Mouse (Mus musculus): ENCODE results near the gene Wee1. TPM values are rescaled to one million over a fixed set of nuclear protein-coding genes. Genes with fewer than 3 reads are reported as not detected.
"Not testable (repeated sequence)": the region's sequence is repeated elsewhere in the genome, so short reads cannot be mapped to it uniquely, and the experiment has no call there.

Gene Wee1
- total RNA-seq (2014; fragmentation: Nextera tagmentation) (50.6 and 50.9 TPM in 2 replicates), total RNA-seq (2017) (31.9 and 33.1 TPM in 2 replicates)

- peak; percentile 86 for ATAC-seq (replicated peaks; ENCODE audit: poor library complexity, severe bottlenecking)
These were observed at the start of gene Wee1 for GRCm38 (mm10) chr7:110121516-110122288. Gene Wee1 (plus strand): TSS chr7:110122046.

DNA sequence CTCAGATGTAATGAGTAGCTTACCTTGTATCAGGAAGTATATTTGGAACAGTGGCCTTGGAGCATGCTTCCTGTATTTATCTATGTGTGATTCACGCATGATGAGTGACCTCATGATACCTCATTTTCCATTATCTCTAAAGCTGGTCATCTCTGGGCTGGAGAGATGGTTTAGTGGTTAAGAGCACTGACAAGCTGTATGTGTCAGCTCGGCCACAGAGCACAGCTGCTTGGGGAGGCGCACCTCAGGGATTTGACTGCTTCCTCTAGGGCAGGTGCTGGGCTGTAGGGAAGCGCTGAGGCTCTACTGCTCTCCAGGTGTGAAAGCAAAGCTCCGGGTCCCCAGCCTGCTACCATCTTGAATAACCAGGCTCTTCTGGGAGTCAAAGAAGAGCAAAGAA is 43.7 kb upstream of the Wee1 start:
- no peak for ATAC-seq (replicated peaks; ENCODE audit: poor library complexity, severe bottlenecking)

DNA sequence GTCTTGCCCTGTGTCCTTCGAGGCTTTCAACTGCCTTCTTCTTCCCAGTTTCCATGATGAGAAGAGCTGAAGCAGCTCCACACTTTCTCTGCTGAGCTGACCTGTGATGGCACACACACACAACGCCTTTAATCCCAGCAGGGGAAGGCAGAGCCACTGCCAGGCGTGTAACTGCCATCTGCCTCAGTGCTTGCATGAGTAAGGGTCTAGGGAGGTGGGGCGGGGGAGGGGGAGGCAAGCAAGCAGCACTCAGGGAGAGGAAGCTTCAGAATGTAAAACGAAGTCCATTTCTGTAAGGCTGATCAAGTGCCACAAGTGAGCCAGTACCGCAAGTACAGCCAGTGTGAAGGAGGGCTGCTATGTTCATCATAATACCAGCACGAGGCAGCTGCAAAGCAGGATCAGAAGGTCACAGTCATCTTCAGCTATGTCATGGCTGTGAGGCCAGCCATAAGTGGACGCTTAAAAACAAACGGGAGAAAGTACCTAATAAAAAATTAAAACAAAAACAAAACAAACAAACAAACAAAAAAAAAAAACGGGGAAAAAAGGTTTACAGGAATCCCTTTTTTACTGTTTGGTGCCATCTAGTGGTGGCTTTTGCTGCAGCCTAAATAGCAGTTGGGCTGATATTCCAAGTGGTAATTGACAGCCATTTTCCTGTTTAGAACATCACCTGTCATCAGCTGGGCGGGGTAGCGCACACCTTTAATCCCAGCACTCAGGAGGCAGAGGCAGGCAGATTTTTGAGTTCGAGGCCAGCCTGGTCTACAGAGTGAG is 38.3 kb upstream of the Wee1 start:
- peak; percentile 52; the same call in 1 of the 2 replicates for ATAC-seq (replicated peaks; ENCODE audit: poor library complexity, severe bottlenecking)

DNA sequence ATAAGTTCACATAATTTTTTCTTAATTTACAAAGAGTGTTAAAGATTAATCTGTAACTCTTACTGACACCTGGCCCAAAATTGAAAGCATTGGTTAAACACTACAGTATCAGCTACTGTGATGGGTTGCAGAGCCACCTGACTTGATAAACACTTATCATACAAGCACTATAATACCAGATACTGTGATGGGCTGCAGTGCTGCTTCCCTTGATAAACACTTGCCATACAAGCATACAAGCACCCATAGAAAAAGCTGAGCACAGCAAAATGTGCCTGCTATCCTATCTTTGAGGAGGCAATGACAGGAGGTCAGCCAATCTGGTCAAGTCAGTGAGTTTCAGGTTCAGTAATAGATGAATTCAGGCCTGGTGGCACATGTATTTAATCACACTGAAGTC is 36.6 kb upstream of the Wee1 start:
- ATAC-seq (replicated peaks; ENCODE audit: poor library complexity, severe bottlenecking) = no peak

GRCm38 (mm10) chr7:110087914-110088313 is 33.9 kb upstream of the Wee1 start:
- no peak for ATAC-seq (replicated peaks; ENCODE audit: poor library complexity, severe bottlenecking)

- ATAC-seq (replicated peaks; ENCODE audit: poor library complexity, severe bottlenecking) = no peak
These were observed 30.2 kb upstream of the Wee1 start for GRCm38 (mm10) chr7:110091670-110092069.

GRCm38 (mm10) chr7:110096332-110096731 is 25.5 kb upstream of the Wee1 start:
- ATAC-seq (replicated peaks; ENCODE audit: poor library complexity, severe bottlenecking) = no peak

- ATAC-seq (replicated peaks; ENCODE audit: poor library complexity, severe bottlenecking) = no peak
These were observed 24.6 kb upstream of the Wee1 start for GRCm38 (mm10) chr7:110097106-110097793.

DNA sequence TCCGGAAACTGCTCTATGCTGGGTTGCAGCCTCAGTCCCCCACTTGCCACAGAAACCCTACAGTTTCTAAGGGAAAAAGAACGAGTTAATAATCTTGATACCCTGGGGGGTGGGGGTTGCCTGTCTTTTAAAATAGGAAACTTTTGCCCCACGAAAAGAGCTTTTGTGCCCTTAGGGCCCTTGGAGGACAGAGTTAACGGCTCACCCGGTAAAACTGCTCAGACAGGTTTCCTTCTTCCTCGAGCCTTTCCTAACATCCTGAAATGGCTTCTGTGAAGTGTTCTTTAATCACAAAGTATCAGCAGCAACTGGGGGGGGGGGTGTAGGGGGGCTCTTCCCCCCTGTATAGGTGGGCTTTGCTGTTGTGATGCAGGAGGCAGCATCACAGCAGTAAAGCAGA is 21.0 kb upstream of the Wee1 start:
- ATAC-seq (replicated peaks; ENCODE audit: poor library complexity, severe bottlenecking) = no peak

DNA sequence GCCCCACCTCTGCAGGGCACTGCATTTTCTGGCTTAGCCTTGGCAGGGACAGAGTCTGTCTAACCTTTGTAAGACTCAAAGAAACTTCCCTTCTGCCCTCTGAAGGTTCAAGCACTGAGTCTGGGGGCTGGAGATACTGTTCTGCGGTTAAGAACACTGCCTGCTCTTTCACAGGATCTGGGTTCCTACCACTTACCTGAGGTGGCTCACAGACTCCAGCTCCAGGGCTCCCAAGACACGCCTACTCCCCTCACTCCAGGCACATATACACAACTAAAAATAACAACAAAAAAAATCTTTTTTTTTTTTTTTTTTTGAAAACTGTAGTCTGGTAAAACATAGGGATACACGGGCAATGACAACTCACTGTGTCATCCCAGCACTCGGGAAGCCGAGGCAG is 20.6 kb upstream of the Wee1 start:
- no peak for ATAC-seq (replicated peaks; ENCODE audit: poor library complexity, severe bottlenecking)

- ATAC-seq (replicated peaks; ENCODE audit: poor library complexity, severe bottlenecking) = no peak
These were observed 16.8 kb upstream of the Wee1 start for GRCm38 (mm10) chr7:110105041-110105440.

DNA sequence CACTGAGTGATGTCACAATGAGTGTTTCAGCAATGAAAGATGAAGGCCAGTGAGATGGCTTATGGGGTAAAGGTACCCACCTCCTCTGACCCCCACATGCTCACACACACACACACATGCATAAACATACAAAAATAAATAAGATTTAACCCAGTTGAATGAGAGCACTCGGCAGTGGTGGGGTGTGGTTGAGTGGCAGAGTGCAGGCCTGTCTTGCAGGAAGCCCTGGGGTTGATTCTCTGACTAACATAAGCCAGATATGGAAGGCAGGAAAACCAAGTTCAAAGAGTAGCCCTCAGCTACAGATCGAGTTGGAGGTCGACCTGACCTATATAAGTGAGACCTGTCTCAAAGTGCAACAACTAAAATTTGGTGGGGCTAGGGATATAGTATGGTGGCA is 15.2 kb upstream of the Wee1 start:
- ATAC-seq (replicated peaks; ENCODE audit: poor library complexity, severe bottlenecking) = no peak

DNA sequence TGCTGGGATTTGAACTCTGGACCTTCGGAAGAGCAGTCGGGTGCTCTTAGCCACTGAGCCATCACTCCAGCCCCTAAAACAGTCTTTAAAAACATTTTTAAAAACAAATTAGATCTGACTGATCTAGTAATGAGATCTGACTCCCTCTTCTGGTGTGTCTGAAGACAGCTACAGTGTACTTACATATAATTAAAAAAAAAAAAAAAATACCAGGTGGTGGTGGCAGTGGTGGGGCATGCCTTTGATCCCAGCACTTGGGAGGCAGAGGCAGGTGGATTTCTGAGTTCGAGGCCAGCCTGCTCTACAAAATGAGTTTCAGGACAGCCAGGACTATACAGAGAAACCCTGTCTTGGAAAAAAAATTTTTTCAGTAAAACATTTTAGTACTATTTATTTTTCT is 13.3 kb upstream of the Wee1 start:
- ATAC-seq (replicated peaks; ENCODE audit: poor library complexity, severe bottlenecking) = not testable (repeated sequence)

GRCm38 (mm10) chr7:110108967-110109610 is 12.8 kb upstream of the Wee1 start:
- peak; percentile 85 for ATAC-seq (replicated peaks; ENCODE audit: poor library complexity, severe bottlenecking)

- ATAC-seq (replicated peaks; ENCODE audit: poor library complexity, severe bottlenecking) = 0 out of 2 replicates have a peak, but pooled peaks have one; percentile 25
These were observed 11.7 kb upstream of the Wee1 start for GRCm38 (mm10) chr7:110110061-110110656.

GRCm38 (mm10) chr7:110114699-110115098 is 7.1 kb upstream of the Wee1 start:
- ATAC-seq (replicated peaks; ENCODE audit: poor library complexity, severe bottlenecking) = peak; percentile 73

GRCm38 (mm10) chr7:110116731-110117291 is 5.0 kb upstream of the Wee1 start:
- no peak for ATAC-seq (replicated peaks; ENCODE audit: poor library complexity, severe bottlenecking)

DNA sequence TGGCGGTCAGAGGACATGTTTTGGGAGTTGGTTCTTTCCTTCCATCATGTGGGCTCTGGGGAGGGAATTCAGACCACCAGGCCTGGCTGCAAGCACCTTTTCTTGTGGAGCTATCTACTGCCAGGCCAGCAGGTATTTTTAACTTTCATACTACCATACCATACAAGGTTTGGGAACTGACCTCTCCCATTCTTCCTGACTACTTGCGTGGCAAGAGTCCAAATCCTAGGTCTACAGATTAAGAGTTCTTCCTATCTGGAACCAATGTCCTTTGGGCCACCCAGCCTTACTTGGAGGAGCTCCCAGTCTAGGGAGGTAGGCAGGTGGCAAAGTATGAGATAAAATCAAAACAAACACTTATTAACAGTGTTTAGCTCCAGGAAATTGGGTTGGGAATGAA is 3.4 kb upstream of the Wee1 start:
- no peak for ATAC-seq (replicated peaks; ENCODE audit: poor library complexity, severe bottlenecking)

DNA sequence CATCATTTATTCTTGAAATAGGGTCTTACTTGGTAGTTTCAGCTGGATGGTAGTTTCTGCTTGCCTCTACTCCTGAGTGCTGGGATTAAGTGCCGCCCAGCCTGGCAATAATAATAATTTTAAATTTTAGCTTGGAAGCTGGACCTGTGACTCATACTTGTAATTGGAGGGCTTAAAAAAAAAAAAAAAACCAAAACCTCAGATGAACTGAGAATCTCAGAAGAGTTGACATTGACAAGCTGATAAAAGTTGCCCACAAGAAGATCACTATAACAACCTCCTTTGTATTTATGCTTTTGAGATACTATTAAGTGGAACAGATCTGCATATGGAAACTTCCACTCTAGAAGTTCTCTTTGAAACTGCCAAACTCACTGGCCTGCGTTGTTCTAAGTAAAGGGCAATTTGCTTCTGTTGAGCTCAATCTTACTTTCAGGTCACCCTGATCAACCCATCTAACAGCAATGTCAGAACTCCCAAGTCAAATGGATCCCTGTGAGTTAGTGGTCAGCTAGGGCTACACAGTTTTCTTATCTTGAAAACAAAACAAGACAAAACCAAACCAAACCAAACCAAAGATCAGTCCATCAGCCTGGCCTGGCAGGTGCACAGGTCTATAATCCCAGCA is 1.6 kb upstream of the Wee1 start:
- no peak for ATAC-seq (replicated peaks; ENCODE audit: poor library complexity, severe bottlenecking)
